Mouse (Mus musculus): ENCODE measurements around the gene Phldb3. TPM values are rescaled to one million over a fixed set of nuclear protein-coding genes. Genes with fewer than 3 reads are reported as not detected.

Phldb3 gene
- 1.0 and 1.2 TPM in 2 replicates for total RNA-seq (2015)
- 3.7 and 4.0 TPM in 2 replicates for total RNA-seq (2017)

- ATAC-seq (ENCODE audit: poor library complexity, severe bottlenecking) = peak; percentile 19; the same call in 1 of the 2 replicates
Measured at GRCm38 (mm10) chr7:24610144-24610878, at the start of gene Phldb3. Gene Phldb3 (plus strand): TSS chr7:24610763.

DNA sequence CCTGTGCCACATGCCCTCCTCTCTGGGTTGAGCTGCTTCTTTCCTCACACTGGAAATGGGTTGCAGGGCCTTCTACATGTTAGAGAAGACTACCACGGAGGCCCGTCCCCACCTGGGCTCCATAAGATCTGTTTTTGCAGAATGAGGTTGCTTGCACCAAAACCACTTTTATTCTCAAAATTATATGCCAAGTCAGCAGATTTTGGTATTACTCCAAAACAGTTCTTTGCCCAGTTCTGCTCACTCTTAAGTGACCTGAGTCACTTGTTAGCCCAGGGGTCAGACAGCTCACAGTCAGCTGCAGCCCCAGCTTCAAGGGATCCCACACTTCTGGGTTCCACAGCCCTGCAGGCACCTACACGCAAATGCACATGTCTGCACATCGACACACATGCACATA, 49.1 kb upstream of the Phldb3 start:
- no peak for ATAC-seq (ENCODE audit: poor library complexity, severe bottlenecking)

DNA sequence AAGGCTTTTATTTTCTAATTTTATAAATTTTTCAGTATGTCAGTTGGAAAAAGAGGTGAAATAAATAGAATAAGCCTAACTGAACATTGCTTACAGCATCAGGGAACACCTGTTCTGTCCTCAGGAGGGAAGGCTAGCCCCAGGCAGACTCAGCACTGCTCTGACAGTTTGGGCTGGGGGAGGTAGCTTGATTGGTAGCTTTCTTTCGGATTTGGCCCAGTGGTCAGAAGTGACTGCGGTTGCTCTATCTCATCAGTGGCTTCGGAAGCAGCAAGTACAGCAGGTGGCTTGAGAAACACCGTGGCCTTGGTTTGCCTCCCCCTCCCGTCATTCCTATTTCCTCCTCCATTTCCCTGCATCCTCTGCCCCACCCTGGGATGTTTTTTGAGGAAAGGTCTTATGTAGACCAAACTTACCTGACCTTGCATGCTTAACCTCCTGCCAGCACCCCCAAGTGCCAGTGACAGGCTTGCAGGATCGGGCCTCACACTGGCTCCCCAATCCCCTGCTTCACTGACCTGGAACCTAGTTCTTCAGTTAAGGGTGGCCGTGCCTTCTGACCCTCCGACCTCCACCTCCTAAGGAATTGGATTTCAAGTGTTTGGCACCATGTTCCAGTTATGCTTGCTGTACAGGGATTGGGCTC, 47.2 kb upstream of the Phldb3 start:
- no peak for ATAC-seq (ENCODE audit: poor library complexity, severe bottlenecking)

DNA sequence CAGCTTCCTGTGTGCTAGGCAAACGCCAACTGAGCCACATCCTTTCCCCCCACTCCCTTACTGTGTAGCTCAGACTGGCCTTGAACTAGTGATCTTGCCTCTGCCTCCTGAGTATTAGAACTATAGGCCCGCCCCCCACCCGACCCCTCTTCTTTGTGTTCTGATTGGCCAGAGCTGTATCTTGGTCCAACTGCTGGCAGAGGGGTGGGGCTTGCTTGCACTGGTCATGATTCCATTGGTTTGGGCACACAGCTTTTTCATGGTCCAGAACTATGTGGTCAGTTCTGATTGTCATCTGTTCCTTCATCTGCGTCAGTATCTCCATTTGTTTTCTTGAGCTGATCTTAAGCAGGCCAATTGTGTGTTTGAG, 46.7 kb upstream of the Phldb3 start:
- ATAC-seq (ENCODE audit: poor library complexity, severe bottlenecking) = no peak

DNA sequence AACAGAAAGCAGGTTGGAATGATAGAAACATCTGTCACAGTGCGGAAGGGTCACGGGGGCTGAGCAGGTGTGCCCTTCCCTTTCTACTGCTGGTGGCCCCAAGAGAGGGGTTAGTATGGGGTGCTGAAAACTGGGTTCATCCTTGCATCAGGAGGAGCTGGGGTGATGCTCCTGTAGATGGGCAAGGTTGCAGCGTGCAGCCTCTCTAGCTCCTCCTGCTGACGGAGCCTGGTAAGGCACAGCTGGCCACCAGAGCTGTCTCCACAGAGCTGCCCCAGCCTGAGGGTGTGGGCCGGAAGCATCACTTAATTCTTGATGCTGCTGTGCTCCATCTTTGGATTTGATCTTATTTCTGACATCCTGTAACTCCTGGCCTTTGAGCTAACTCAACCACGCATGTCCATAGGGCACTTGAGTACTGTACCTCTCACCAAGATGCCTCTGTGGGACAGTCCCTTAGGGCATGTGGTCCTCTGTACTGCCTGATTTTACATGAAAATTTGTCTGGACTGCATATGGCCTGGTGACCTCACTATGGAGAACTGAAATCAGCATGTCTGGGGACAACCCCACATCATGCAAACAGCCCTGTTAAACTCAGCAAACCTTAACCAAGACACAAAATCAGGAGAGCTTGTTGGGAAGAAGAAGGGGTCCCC, 45.8 kb upstream of the Phldb3 start:
- peak; percentile 99 for ATAC-seq (ENCODE audit: poor library complexity, severe bottlenecking)

DNA sequence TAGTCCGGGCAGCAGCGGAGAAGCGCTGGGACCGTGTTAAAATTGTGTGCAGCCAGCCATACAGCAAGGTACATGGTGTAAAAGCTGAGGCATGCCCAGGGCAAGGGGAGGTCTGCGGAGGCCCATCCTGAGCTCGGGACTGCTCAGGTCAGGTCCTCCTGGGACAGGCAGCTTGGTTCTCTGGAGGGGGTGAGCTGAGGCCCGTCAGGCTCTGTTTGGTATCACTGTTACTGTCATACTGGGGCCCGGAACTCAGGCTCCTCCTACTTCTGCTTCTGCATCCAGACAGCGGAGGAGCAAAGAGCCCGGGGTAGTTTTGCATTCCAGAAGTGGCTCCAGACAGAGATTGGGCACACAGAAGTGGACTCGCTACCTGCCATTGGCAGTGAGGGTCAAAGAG, 44.9 kb upstream of the Phldb3 start:
- no peak for ATAC-seq (ENCODE audit: poor library complexity, severe bottlenecking)

- ATAC-seq (ENCODE audit: poor library complexity, severe bottlenecking) = no peak
Measured at GRCm38 (mm10) chr7:24566206-24566605, 44.4 kb upstream of the Phldb3 start.

DNA sequence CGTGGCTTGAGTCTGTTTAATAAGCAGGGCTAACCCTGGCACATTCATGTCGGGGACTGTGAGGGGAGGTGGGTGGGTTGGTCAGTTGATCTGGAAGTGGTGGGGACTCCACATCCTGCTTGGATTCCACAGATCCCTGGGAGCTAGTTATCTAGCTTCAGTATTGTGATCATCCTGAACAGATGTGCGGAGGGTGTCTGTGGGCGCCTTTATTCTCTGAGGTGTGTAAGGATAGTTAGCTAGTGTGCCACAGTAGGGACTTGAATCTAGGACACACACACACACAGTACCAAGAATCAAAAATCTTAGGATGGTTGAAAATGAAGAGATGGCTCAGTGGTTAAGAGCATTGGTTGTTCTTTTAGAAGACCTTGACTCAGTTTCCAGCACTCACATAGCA, 42.1 kb upstream of the Phldb3 start:
- no peak for ATAC-seq (ENCODE audit: poor library complexity, severe bottlenecking)

DNA sequence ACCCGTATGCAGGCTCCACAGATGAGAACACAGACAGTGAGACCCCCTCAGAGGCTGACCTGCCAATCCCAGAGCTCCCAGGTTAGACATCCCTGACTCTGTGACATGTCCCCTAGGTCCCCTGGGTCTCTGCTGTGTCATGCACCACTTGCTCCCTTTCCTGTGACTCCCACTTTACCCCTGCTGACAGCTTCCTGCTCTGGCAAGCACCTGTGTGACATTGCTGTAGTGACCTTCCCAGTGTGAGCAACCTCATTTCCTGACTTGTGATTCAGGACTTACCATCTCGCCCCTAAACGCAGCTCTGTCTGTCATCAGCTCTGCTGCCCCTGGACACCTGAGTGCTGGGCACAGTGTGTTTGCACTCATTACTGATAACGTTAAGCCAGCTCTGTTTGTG, 39.5 kb upstream of the Phldb3 start:
- ATAC-seq (ENCODE audit: poor library complexity, severe bottlenecking) = no peak

DNA sequence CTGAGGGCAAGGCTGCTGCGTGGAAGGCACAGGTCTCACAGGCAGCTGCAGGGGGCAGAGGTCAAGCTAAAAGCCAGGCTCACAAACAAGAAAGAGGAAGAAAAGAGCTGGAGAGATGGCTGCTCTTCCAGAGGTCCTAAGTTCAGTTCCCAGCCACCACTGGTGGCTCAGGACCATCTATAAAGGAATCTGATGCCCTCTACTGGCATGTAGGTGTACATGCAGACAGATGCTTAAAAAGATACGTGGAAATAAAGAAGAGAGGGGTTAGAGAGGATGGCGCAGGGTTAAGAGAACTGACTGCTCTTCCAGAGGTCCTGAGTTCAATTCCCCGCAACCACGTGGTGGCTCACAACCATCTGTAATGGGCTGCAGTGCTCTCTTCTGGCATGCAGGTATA, 38.1 kb upstream of the Phldb3 start:
- ATAC-seq (ENCODE audit: poor library complexity, severe bottlenecking) = no peak

DNA sequence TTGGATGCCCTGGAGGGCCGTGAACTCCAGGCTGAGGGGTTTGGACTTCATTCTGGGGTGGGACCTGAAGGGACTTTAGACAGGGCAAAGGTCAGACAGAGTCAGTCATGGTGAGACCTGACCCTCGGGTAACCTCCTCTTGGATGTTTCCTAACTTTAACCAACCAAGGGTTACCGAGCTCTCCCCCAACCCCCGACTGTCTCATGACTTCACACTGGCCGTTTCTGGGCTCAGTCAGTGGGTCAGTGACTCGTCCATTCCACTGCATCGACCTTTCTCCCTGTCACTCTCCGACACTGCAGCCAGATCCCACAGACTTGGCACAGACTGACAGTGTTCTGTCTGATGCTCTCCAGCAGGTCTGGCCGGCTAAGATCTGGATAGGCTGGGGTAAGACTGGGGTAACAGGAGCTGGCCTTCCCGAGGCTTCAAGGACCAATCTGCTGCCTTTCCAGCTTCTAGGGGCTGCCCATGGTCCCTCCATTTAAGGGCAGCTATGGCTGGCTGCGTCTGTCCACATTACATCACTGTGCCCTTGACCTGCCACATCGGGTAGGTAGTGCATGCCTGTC, 36.3 kb upstream of the Phldb3 start:
- ATAC-seq (ENCODE audit: poor library complexity, severe bottlenecking) = no peak

- no peak for ATAC-seq (ENCODE audit: poor library complexity, severe bottlenecking)
Measured at GRCm38 (mm10) chr7:24577811-24578210, 32.8 kb upstream of the Phldb3 start.

GRCm38 (mm10) chr7:24584876-24585275, 25.7 kb upstream of the Phldb3 start:
- no peak for ATAC-seq (ENCODE audit: poor library complexity, severe bottlenecking)

DNA sequence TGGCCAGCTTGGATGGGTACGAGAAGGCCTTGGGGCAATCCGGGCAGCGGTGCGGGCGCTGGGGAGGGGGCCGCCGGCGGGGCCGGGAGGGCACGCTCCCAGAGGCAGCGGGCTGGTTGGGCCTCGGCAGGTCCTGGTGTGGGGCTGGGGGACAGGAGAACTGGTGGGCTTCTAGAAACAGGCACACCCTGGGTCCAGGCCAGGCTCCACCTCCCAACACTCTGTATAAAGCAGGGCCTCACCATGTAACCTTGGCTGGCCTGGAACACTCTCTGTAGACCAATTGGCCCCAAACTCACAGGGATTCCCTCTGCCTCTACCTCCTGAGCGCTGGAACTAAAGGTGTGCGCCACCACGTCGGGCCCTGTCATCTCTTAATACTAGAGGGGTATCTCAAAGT, 24.6 kb upstream of the Phldb3 start:
- no peak for ATAC-seq (ENCODE audit: poor library complexity, severe bottlenecking)

- ATAC-seq (ENCODE audit: poor library complexity, severe bottlenecking) = peak; percentile 56
Measured at GRCm38 (mm10) chr7:24586828-24587227, 23.7 kb upstream of the Phldb3 start.

GRCm38 (mm10) chr7:24587330-24588105, 23.0 kb upstream of the Phldb3 start, which contains the start of the genes Ethe1 and Zfp575:
Gene Ethe1 (plus strand): TSS chr7:24587543.
Gene Zfp575 (minus strand): TSS chr7:24587641.
- no peak for ATAC-seq (ENCODE audit: poor library complexity, severe bottlenecking)

DNA sequence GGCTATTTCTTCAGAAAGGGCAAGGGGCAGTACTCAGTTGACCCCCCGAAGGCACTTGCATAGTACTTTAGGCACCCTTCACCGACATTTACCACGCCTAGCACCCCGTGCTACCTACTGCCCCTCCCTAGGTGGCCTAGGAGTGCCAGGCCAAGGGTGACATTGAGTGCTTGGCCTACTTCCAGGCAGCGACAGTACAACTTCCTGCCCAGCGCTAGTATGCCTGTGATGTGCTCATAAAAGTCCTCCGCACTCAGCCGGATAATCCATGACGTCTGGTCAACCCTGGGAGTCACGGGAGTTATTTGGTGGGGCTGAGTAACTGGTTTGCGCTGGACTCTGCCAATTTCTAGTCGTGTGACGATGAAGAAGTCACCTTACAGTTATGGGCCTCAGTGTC, 22.2 kb upstream of the Phldb3 start:
- ATAC-seq (ENCODE audit: poor library complexity, severe bottlenecking) = 0 out of 2 replicates have a peak, but pooled peaks have one; percentile 21

GRCm38 (mm10) chr7:24591735-24592134, 18.8 kb upstream of the Phldb3 start:
- ATAC-seq (ENCODE audit: poor library complexity, severe bottlenecking) = no peak

- ATAC-seq (ENCODE audit: poor library complexity, severe bottlenecking) = no peak
Measured at GRCm38 (mm10) chr7:24592163-24592562, 18.4 kb upstream of the Phldb3 start.

DNA sequence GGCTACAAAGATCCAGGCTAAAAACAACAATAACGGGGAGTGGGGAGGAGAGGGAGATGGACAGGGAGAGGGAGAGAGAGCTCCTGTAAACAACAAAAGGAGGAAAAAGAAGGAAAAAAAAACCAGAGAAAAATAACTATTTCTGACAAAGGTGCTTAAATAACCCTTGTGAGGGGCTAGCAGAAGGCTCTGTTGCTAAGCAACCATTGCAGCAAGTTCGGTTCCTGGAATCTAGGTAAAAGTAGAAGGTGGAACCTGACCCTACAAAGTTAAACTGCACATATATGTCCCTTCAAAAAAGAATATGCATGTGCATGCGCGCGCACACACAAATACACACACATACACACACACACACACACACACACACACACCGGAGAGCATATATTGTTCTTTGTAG, 17.8 kb upstream of the Phldb3 start:
- ATAC-seq (ENCODE audit: poor library complexity, severe bottlenecking) = no peak

Measured in megakaryocyte, adult 5-6 weeks (primary cell).